Mouse (Mus musculus) right cerebral cortex, postnatal 10 days (tissue): Measurements from ENCODE around the gene 2410002F23Rik.
"Not testable (repeated sequence)": the region's sequence is repeated elsewhere in the genome, so short reads cannot be mapped to it uniquely, and the experiment has no call there.

Experiments
- DNase-seq, 2 experiments: peaks; one replicate each; pipeline ENCODE4 v3.0.0; 2021; ENCODE audit warnings: low spot score in 2 of 2

The 2410002F23Rik gene

GRCm38 (mm10) chr7:44262791-44263643 is 16.5 kb downstream of the 2410002F23Rik start:
- DNase-seq, result peak; percentile 94 to 97

DNA sequence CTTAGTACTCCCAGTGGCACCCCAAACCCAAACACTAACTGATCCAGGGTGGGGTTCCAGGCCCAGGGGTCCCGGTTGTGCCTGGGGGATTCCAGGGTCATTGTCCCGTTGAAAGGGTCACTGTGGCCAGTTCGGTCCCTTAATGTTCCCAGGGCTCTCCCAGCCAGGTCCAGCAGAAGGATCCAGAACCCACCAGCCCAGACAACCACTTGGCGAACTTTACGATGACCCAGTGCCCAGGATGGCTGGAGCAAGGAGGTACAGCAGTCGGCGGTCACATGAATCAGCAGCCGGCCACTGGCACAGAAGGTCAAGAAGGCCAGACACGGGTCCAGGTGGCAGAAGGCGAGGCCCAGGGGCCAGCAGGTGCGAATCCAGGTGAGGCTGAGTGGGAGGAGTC is 21.6 kb downstream of the 2410002F23Rik start:
- DNase-seq, result no peak

DNA sequence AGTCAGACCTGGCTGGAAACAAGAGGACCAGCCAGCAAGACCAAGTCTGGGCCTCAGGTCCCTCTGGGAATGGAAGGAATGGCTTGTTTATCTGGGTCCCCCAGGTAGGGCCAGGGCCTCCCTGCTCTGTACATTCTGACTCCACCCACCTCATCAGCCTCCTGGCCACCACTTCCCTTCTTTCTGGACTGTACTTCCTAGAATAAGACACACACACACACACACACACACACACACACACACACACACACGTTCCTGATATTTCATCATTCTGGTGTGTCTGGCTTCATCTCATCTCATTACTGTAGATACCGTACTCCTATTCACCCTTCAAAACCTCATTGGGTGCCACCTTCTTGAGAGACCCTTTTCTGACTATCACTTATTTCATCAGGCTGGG is 22.9 kb downstream of the 2410002F23Rik start:
- no peak for DNase-seq

- DNase-seq, result no peak
Observed at GRCm38 (mm10) chr7:44271309-44271708, 24.8 kb downstream of the 2410002F23Rik start.

- DNase-seq, result no peak
Observed at GRCm38 (mm10) chr7:44272546-44272945, 26.0 kb downstream of the 2410002F23Rik start.

DNA sequence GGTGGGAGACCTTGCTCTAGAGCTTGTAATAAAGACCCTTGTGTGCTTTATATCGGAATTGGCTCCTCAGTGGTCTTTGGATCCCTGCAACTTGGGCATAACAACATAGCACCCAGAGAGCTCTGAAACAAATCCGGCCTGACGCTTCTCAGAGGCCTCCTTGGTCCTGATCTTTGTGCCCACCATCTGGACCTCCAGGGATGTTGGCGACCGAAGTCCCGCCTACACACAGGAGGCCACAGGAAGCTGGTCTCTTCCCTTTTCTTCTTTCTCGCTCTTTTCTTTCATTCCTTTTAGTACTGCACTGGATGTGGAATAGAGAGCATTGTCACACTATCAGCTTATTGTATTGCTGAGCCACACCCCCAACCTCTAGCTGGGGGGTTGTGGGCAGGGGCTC is 26.9 kb downstream of the 2410002F23Rik start:
- no peak for DNase-seq

DNA sequence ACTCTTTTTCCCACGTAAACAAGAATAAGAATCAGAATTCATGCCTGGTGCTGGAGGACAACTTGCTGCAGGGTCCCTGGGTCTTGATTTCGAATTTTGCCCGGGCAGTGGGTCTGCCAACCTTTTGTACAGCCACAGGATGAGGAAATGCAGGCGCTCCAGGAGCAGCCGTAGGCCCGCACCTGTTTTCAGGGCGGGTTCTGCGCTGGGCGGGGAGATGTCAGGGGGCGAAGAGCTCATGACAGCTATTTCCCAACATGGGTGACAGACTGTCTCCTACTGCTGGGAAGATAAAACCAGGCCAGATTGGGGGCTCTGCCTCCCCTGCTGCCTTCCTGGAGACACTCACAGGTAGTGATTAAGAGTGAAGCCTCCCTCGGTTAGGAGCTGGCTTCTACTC is 27.6 kb downstream of the 2410002F23Rik start:
- DNase-seq, result no peak

DNA sequence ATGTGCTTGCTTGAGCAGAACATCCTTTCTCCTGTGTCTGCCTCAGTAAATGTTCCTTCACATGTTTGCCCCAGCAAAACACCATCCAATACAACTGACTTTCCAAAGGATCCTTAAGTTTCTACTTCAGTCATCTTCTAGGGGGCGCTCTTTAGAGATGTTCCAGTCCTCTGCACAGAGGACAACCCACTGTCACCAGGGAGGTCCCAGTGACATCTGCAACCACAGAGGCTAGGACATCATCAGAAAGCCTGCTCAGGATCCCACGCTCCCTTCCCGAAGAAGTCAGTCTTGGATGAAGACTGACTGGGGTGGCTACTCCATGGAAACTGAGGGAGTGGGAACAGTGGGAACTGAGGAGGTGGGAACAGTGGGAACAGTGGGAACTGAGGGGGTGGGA is 29.0 kb downstream of the 2410002F23Rik start:
- no peak for DNase-seq

- DNase-seq, result no peak
Observed at GRCm38 (mm10) chr7:44276461-44277249, 30.1 kb downstream of the 2410002F23Rik start.

GRCm38 (mm10) chr7:44277250-44277622 is 30.7 kb downstream of the 2410002F23Rik start:
- DNase-seq, result peak in 1 of 2 experiments; percentile 63

DNA sequence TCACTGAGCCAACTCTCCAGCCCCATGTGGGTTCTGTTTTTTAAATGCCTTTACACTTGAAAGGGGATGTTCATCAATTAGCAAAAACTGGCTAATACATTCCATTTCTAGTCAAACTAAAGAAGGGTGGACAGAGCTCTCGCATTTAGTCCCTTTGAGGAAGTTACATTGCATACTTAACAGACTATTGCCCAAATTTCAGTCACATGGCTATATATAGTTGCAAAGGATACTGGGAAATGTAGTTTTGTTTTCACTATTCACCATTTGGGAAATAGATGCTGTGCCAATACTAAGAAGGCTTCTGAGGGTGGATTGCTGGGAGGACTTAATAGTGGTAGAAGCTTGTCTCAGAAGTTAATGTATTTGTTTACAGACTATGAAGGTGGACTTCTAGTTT is 34.4 kb downstream of the 2410002F23Rik start:
- DNase-seq, result no peak

GRCm38 (mm10) chr7:44281586-44281985 is 35.1 kb downstream of the 2410002F23Rik start:
- DNase-seq, result peak in 1 of 2 experiments; percentile 60

- DNase-seq, result no peak
Observed at GRCm38 (mm10) chr7:44287760-44288159, 41.2 kb downstream of the 2410002F23Rik start.

DNA sequence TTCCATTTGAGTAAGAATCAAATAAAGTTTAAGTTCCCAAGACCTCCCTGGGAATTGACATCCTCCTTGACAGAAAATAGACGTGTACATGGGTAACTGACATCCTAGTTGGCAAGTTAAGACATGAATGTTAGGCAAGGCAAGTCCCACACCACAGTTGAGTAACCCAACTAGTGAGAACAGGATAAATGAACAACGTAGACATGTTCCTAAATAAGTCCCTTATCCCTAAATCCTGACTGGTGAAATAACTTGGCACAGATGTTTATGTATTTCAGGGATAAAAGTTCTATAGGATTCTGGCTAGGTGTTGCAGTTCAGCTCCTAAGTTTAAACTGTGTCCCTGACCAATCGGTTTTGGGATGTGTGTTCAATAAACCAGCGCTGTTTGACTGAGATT is 44.5 kb downstream of the 2410002F23Rik start:
- DNase-seq, result no peak

GRCm38 (mm10) chr7:44291418-44291817 is 44.9 kb downstream of the 2410002F23Rik start:
- DNase-seq, result no peak

GRCm38 (mm10) chr7:44297501-44297900 is 51.0 kb downstream of the 2410002F23Rik start:
- DNase-seq, result not testable (repeated sequence)
